Mouse (Mus musculus): ENCODE measurements at regions not wholly inside any gene's neighbourhood (a gene's known extent, or its start where the extent isn't known, plus 50 kb on each side); places are given as distances from the start of the nearest gene placed in this dataset.

DNA sequence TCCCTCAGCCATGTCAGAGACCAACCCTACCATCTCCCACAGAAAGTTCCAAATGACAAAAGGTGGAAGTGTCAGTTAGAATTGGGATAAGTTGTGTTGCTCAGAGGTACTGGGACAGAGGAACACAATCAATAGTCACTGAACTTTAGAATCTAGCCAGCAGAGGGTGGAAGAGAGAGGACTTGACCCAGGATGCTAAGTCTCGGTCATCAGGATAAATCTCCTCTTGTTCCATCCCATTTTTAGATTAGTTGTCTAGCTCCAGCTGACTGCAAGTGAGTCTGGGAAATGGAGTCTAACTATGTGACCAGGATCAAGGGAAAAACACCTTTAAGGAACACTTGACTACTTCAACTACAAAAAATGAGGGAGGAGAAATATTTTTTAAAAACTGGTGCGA is 91.5 kb downstream of the Fam84b start:
- DNase-seq (ENCODE audit: low read depth), result peak; percentile 24

DNA sequence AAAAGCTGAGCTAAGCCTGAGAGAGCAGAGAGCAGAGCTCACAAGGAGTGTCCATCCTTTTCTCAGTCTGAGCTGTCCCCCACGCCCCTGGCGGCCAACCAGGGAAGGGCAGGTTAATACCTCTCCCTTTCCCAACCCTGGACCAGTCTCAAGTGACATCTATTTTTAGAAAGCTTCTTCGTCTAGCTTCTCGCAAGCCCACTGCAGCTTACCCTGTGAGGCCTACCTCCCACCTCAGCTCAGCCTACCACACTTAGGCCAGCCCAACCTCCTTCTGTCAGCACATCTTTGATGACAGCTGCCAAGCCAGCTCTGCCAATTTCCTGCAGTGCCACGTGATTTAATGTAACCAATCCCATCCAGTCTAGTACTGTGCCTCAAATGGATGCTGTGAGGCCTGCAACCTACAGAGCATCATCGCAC is 93.6 kb downstream of the Fam84b start:
- peak; percentile 20 for DNase-seq (ENCODE audit: low read depth)

DNA sequence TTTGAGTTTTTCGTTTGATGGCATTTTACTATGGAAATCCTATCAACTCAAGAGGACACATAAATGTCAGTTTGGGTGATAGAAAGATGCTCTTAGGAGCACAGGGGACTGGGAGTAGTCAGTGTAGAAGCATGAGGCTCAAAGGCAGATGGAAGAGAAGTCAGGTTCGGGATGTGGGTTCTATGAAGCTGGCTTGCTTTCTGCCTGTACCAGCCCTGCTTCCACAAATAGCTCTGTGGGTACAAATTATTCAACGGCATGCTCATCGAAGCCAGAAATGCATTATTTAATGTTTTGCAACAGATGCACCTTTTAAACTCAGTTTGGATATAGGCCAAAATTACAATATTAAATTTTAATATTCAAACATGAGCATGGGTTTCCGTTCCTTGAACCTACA is 99.3 kb downstream of the Fam84b start:
- DNase-seq (ENCODE audit: low read depth), result no peak

DNA sequence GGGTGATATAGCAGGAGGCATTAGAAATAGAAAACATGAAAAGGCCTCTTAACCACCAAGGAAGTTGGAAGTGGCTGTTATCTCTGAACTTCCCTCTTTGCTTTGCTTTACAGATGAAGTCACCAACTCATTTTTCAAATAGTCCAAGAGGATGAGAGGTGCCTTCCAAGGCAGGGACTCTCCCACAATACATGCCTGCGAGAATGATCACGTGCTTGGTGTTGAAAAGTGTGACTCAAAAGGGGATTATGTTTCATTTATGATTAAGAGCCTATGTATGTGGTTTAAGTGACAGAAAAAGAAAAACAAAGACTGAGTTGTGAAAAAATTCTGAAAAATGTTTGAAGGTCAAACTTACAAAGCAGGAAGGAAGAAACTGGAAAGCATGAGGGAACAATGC is 114.0 kb downstream of the Fam84b start:
- peak; percentile 17 for DNase-seq (ENCODE audit: low read depth)

DNA sequence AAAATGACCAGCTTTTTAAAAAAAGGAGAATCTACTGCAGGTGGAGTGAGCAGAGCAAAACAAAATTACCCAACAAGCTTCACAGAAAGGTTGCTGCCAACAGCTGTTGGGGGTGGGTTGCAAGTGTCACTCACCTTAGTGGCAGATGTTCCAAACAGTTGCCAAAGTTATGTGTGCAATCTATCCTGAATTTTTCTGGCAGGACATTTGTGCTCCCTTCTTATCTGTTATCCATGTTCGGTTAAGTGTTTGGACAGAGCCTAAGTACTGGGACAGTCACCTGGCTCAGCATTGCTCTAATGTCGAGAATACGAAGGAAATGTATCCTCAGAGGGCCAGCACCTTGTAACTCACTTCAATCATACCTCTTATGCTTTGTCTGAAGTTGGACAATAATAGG is 115.3 kb downstream of the Fam84b start:
- DNase-seq (ENCODE audit: low read depth), result no peak

DNA sequence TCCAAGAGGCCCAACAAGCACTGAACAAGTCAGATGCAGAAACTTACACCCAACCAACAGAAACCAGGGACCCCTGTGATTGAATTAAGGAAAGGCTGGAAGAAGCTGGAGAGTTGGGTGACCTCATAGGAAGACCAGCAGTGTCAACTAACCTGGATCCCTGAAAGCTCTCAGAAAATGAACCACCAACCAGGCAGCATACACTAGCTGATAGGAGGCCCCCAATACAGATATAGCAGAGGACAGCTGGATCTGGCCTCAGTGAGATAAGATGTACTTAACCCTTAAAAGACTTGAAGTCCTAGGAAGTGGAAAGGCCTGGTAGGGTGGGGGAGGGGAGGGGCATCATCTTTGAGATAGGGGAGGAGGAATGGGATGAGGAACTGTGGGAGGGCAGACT is 121.2 kb downstream of the Fam84b start:
- DNase-seq (ENCODE audit: low read depth), result no peak

DNA sequence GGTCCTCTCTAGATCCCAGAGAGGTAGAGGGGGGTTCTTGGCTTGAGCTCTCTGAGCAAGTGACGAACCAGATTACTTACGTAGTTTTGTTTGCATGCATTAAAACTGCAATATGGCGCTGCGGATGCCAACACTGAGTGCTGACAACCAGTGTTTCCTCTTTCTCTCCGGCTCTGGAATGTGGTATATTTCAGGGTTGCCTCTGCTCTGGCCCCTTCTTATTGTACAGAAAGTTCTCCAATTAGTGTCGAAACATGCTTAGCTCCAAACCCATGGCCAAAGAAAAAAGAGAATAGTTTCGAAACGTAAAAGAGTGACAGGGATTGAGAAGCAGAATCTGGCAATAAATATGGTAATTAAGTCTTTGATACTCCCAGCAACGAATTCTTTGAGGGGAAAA is 124.8 kb downstream of the Fam84b start:
- no peak for DNase-seq (ENCODE audit: low read depth)

DNA sequence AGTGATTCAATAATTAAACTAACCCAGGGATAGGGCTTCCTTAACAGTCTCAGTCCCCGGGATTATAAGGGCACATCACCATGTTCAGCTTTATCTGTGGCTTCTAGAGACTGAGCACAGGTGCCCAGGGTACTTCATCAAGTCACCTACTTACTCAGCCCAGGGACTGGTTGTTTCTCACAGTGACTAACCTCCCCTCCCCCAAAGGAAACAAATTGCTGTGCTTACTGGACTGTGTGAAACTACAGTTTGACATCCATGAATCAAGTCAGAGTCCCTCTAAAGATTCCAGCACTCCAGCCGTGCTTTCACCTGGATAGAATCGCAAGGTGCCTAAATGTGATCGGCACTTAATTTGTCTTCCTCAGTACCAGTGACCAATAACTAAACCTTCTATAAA is 125.2 kb downstream of the Fam84b start:
- DNase-seq (ENCODE audit: low read depth), result no peak

DNA sequence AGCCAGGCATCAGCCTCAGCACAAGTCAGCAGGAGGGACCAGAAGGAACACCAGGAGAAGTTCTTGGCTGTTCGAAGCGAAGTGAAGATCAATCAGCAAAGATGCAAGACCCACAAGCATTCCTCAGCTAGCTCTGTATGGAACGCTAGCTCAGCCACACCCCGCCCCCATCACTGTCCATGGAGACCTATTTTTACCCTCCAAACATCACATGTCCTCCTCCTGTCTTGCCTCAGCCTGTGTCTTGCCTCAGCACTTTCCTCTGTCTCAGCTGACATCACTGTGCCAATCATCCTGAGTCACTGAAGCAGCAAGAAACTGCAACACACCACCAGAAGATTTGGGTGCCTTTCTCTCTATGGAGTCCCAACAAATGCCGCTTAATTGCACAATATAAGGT is 134.2 kb downstream of the Fam84b start:
- no peak for DNase-seq (ENCODE audit: low read depth)

DNA sequence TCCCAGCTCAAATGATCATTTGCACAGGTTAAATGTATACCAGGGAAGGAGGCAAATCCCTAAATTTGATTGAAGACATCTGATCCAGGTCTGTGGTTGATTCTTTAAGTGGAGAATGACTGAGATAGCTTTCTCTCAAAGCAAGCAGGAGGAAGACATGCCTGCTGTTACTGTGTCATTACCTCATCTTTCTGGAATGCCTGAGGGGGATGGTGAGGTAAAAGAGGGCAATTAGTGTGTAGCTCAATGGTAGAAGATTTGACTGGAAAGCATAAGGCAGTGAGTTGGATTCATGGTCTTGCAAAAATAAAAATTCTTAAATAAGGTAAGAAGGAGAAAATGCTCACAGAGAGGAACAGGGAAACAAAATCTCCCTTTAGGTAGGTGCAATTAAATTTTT is 144.9 kb downstream of the Fam84b start:
- no peak for DNase-seq (ENCODE audit: low read depth)

DNA sequence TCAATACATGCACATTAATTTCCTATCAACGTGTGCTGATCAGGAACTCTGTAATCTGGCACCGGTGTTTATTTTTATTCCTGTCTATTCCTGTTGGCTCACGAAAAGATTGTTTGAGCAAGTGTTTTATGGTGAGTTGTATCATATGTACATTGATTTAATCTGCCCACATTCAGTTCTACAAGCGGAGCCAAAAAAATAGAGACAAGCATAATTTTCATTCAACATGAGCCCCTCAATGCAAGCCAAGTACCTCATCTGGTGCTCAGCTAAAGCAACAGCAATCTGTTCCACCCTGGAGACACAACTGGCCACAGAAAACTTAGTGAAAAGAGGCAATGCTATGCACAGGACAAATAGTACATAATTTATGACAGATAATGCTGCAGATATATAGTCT is 147.6 kb downstream of the Fam84b start:
- DNase-seq (ENCODE audit: low read depth), result no peak

DNA sequence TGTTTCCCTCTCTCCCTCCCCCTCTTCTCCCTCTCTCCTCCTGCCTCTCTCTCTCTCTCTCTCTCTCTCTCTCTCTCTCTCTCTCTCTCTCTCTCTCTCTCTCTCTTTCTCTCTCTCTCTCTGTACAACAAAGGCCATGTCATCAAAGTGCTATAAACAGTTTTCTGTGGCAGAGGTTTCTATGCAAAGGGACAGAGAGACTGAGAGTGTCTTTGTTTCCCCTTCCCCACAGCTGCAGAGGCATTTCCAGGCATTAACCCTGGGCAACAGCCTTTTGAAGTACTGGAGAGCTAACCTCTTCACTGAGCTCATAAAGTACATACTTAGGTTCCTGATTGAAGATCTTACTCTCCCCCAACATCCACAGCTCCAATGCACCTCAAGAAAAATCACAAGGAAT is 152.3 kb downstream of the Fam84b start:
- no peak for DNase-seq (ENCODE audit: low read depth)

DNA sequence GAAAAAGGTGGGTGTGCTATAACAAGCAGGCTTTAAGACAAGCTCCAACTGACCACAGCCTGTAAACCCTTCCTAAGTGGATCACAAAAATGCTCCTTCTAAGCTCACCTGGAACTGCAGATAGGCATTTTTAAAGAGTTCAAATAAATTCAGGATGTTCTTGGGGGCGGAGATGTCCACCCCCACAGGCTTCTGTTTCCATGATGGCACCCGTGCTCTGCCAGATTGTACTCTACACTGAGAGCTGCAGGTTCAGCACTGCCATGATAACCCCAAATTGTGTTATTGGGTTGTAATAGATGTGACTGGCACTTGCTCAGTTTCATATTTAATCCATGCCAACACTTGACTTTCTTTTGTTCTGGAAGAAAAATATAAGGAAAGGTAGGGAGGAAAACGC is 158.8 kb downstream of the Fam84b start:
- no peak for DNase-seq (ENCODE audit: low read depth)

DNA sequence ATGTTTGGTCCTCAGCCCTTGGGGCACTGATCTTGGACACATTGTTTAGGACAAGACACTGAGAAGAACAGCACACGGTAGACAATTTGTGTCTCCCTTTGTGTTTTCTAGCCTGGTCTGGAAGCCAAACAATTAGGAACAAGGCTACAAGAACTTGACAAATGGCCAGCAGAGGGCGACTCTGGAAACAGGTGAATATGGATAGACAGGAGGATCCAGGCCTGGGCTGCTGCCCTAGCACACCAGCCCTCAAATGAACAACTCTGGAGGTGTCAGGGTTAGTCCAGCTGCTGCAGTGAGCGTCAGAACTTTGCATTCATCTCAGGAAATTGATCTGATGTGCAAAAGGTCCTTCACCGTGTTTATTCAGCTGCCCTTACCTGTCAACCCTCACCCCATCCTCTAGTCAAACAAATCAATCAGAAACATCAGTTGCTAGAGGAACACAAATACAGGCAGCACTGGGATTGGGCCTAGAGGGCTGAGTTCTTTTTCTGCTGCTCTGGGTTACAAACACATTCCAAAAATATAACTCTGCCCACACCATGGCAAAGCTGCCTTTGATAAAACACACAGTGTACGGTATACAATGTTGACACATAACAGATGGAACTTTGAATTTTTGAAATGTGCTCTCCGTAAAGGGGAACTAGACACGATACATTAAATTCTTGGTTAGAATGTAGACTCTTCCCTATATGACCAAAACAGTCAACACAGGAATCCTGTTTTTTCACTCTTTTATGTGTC is 159.7 kb downstream of the Fam84b start:
- peak; percentile 44 for DNase-seq (ENCODE audit: low read depth)

DNA sequence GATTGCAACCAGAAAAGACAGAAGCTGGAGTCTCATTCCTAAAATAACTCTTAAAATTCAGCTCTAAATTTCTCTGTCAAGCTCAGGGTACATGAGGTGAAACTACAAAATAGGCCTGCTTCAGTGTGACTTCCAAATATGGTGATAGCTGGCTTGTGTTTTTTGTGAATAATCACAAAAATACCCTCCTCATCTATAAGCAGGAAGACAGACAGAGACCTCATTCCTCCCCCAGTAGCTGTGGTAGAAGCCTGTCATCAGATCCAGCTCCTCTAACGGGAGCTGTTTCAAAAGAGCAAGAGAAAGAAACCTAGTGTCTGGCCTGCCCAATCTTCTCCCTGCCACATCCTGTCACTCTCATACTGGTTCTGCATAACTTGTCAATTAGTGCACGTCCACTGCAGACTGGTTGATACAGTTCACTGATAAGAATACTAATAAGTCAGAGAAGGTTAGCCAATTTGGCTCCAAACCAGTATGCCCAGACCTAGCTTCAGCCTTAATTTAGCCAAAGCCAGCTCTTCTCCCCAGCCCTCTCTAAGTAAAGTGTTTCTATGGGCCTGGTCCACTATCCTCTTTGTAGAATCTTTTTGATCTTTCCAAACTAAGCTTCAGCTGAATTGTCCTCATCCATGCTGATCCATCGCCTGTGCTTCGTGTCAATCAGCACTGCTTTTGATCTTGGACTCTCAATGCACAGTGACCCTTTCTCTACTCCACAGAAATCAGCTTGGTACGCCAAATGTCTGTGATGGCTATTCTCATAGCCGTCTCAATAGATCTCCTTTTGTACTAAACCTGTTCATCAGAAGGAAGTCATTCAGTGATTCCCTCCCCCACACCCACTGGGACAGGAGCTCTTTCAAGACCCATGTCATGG is 160.6 kb downstream of the Fam84b start:
- peak; percentile 9 for DNase-seq (ENCODE audit: low read depth)

DNA sequence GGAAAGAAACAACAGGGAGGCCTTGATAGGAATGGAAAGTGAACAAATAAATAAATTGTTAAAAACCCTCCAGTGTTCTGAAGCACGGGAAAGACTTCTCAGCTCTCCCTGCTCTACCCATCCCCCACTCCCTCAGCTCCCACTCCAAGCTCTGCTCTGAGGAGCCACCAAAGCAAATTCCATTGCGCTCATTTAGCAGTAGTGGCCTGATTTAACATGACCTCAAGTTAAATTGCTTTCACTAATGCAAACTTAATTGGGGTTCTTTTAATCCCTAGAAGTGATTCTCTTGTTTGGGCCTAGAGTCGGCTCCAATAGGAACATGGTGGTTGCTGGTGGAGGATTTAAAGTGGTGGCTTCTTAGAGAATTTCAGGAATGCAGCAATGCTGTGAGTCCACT is 161.4 kb downstream of the Fam84b start:
- DNase-seq (ENCODE audit: low read depth), result no peak

DNA sequence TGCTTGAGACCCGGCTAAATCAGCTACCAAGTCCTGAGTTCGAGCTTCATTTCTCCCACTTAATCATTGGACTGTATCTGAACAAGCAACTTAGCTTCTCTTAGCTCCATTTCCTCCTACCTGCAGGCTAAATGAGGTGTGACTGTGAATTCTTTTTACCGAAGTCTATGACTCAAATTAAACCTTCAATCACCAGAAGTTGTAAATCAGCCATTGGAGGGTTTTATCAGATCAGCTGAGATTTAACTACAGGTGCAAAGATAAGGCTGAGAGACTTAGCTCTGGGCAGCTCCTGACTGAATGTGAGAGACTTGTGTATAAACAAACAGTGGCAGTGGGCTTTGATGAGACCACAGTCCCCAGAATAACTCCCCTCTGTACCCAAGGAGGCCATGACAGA is 176.2 kb downstream of the Fam84b start:
- no peak for DNase-seq (ENCODE audit: low read depth)

DNA sequence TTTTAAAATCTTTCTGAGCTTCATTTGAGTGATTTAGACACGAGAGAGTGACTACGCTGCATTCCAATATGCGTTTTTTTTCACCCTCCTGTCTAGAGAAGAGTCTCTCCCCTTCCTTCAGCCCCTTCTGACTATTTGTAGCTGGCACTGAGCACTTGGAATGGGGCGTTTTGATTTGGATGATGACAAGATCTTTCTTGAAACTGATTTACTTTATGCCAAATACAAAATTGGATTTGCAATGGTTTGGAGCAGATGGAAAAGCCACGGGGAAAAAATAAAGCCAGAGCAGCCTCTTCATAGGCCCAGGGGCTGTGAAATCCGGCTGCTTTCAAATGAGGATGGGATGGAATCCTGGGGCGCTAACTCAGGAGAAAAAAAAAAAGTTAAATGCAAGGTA is 196.0 kb downstream of the Fam84b start:
- no peak for DNase-seq (ENCODE audit: low read depth)

DNA sequence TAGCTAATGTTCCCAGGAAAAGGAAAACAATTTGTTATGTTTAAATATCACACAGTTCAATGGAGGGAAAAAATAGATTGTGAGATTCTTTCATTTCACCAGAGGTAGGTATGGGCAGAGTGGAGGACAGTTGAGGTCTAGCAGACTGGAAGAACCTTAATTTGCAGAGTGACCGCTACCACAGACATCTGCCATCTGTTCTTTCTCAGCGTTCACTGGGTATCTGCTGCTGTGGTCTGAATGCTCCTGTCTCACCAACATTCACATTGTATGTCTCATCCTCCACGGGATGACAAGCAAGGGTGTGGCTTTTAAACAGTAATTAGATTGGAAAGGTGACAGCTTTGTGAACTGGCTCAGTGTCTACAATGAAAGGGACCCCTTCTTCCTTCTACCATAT is 198.5 kb downstream of the Fam84b start:
- no peak for DNase-seq (ENCODE audit: low read depth)

DNA sequence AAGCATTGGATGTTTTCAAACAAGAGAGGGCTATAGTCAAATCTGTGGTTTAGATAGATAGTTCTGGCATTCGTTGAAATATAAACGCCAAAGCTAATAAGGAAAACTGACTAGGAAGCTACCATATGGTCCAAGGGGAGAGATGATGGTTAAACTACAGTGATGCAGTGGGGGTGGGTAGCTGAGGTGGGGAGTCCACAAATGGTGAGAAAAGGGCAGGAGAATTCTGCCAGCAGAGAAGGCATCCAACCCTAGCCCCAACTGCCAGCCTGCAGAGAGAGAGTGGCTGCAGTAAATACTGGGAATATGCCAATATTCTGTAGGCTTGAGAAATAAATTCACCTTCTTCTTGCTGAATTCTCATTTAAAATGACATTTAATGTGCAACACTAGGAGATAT is 204.3 kb downstream of the Fam84b start:
- no peak for DNase-seq (ENCODE audit: low read depth)

DNA sequence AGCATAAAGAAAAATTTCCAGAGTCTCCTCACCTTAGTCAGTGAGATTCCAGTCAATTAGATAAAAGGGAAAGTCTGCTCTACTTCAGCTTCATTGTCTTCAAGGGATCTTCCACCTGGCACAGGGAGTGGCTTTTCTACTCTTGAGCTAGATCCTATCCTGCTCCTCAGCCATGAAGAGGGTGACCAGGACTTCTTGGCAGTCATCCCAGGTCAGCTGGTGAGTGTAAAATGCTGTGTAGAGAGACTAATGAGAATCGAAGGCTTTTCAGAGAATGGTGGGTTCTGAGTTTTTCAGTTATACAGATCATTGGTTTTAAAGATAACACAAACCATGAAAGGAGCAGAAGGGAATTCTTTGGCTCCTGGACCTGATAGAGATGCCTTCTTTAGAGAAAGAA is 211.8 kb downstream of the Fam84b start:
- no peak for DNase-seq (ENCODE audit: low read depth)

DNA sequence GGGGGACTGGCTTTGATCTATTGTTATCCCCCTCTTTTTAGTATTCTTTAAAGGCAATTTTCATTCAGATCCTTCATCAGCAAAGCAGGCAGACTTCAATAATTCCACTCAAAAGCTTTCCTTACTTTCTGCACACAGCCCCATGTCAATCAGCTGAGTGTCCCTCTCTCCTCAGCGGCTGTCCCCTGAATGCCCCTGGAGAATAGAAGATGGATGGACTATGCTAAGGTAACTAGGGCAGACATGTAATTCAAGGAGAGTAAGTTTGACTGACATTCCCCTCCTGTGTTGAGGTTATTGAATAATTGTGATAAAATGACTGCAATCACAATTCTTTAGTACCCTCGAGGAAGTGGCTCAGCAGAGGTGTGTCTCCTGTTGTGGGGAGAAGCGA is 220.1 kb downstream of the Fam84b start:
- DNase-seq (ENCODE audit: low read depth), result no peak

DNA sequence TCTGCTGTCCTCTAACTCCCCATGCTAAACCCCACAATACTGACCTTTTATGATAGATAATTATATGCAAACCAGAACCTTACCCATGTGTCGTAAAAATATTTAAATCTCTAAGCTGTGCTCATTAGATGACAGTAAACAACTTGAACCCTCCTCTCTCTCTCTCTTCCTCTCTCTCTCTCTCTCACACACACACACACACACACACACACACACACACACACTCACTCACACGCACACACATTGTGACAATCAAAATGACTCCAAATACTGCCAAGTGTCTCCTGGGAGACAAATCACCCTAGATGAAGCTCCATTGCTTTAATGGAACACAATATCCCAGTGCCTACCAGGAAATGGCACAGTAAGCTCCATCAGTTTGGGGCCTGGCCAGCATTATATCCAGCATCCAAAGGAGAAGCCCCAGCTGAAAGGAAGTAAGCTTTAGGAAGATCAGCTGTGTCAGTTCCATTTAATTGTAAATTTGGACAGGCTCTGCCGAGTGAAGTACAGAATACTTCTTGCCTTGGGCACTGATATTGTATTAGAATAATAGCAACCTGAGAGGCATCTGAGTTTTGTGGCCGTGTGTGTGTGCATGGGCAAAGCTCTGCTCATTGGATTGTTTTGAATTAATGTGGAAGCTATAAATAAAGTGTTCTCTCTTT is 220.7 kb downstream of the Fam84b start:
- DNase-seq (ENCODE audit: low read depth), result no peak

Data from 416B (cell line).